Mouse (Mus musculus) T-helper 2 cell (primary cell): ENCODE data around the gene Acy3.
"Not testable (repeated sequence)": the region's sequence is repeated elsewhere in the genome, so short reads cannot be mapped to it uniquely, and the experiment has no call there.

Source experiments
- in situ Hi-C: fragments of 300-600 bp; cut with MboI, MseI; formaldehyde crosslinking; loops from one replicate; pipeline ENCODE4 v1.15.1; 2025; ENCODE audit warnings: high pct_unique_total_duplicates

The Acy3 gene

GRCm38 (mm10) chr19:4003112-4003511 lies 16.7 kb downstream of the Acy3 start, which contains the start of gene Doc2g:
TSS of gene Doc2g (plus strand) at chr19:4003313.
- in situ Hi-C loops, result no loop called here

GRCm38 (mm10) chr19:4003641-4004040 lies 17.3 kb downstream of the Acy3 start:
- in situ Hi-C loops, result no loop called here

GRCm38 (mm10) chr19:4004331-4004730 lies 18.0 kb downstream of the Acy3 start:
- in situ Hi-C loops, result no loop called here

GRCm38 (mm10) chr19:4005091-4005490 lies 18.7 kb downstream of the Acy3 start:
- in situ Hi-C loops, result no loop called here

- in situ Hi-C loops, result no loop called here
These were observed 19.6 kb downstream of the Acy3 start for GRCm38 (mm10) chr19:4005971-4006370.

- in situ Hi-C loops, result no loop called here
These were observed 24.7 kb downstream of the Acy3 start for GRCm38 (mm10) chr19:4011086-4011485.

- in situ Hi-C loops, result no loop called here
These were observed 26.2 kb downstream of the Acy3 start, which contains the start of gene Ndufv1 for GRCm38 (mm10) chr19:4012432-4013022. TSS of gene Ndufv1 (minus strand) at chr19:4012806.

GRCm38 (mm10) chr19:4013066-4013465 lies 26.7 kb downstream of the Acy3 start:
- in situ Hi-C loops, result no loop called here

GRCm38 (mm10) chr19:4014802-4015201 lies 28.4 kb downstream of the Acy3 start:
- in situ Hi-C loops, result no loop called here

GRCm38 (mm10) chr19:4015635-4016034 lies 29.3 kb downstream of the Acy3 start:
- in situ Hi-C loops, result no loop called here

- in situ Hi-C loops, result no loop called here
These were observed 31.7 kb downstream of the Acy3 start for GRCm38 (mm10) chr19:4017921-4018587.

- in situ Hi-C loops, result no loop called here
These were observed 32.6 kb downstream of the Acy3 start for GRCm38 (mm10) chr19:4018743-4019583.

GRCm38 (mm10) chr19:4023185-4023584 lies 36.8 kb downstream of the Acy3 start:
- in situ Hi-C loops, result loop anchor here (10.0 kb wide), 1 partner anchor 1842 kb away; no protein-coding TSS in a partner anchor

- in situ Hi-C loops, result loop anchor here (10.0 kb wide), 1 partner anchor 1837 kb away; no protein-coding TSS in a partner anchor
These were observed 41.2 kb downstream of the Acy3 start for GRCm38 (mm10) chr19:4027576-4027975.

- in situ Hi-C loops, result no loop called here
These were observed 46.3 kb downstream of the Acy3 start for GRCm38 (mm10) chr19:4032668-4033067.

GRCm38 (mm10) chr19:4033298-4033697 lies 46.9 kb downstream of the Acy3 start:
- in situ Hi-C loops, result no loop called here

- in situ Hi-C loops, result no loop called here
These were observed 47.4 kb downstream of the Acy3 start for GRCm38 (mm10) chr19:4033742-4034141.

GRCm38 (mm10) chr19:4036327-4037045 lies 50.1 kb downstream of the Acy3 start:
- in situ Hi-C loops, result no loop called here

GRCm38 (mm10) chr19:4037154-4037787 lies 50.9 kb downstream of the Acy3 start:
- in situ Hi-C loops, result not testable (repeated sequence)

- in situ Hi-C loops, result no loop called here
These were observed 51.4 kb downstream of the Acy3 start, which contains the start of gene Gstp1 for GRCm38 (mm10) chr19:4037788-4038232. TSS of gene Gstp1 (minus strand) at chr19:4037985.
